Mouse (Mus musculus) small intestine, adult 2 months (tissue): ENCODE data around the gene Sec11a. TPM values are rescaled to one million over a fixed set of nuclear protein-coding genes. Genes with fewer than 3 reads are reported as not detected.
"Not testable (repeated sequence)": the region's sequence is repeated elsewhere in the genome, so short reads cannot be mapped to it uniquely, and the experiment has no call there.

Source experiments
- H3K27ac ChIP-seq: fragments of 200-500 bp; 2 replicates; pipeline ENCODE4 v1.5.1; 2012; ENCODE audit warnings: low read depth, low read length, control low read depth, inconsistent platforms; ENCODE audit not compliant: insufficient read depth
- H3K27me3 ChIP-seq: fragments of 200-500 bp; 2 replicates; pipeline ENCODE4 v1.6.1; 2012; ENCODE audit warnings: mild to moderate bottlenecking, moderate library complexity, low read length, inconsistent platforms; ENCODE audit not compliant: control insufficient read depth, insufficient read depth
- H3K36me3 ChIP-seq: fragments of 200-500 bp; 2 replicates; pipeline ENCODE4 v1.6.1; 2012; ENCODE audit warnings: mild to moderate bottlenecking, low read length, control low read depth, inconsistent platforms; ENCODE audit not compliant: control insufficient read depth, insufficient read depth
- H3K4me1 ChIP-seq: fragments of 200-500 bp; 2 replicates; pipeline ENCODE4 v1.6.1; 2012; ENCODE audit warnings: low read length, inconsistent platforms, mixed read lengths; ENCODE audit not compliant: control insufficient read depth, insufficient read depth, insufficient read length
- H3K4me3 ChIP-seq: fragments of 200-500 bp; 2 replicates; pipeline ENCODE4 v1.5.1; 2012; ENCODE audit warnings: low read depth, mild to moderate bottlenecking, control low read depth, inconsistent platforms, low read length, moderate library complexity
- CTCF ChIP-seq: fragments of 200-500 bp; IDR thresholded peaks from 2 replicates; pipeline ENCODE4 v1.5.1; 2012; ENCODE audit warnings: low read depth, mild to moderate bottlenecking, control low read depth, inconsistent platforms, low read length, moderate library complexity, mixed read lengths; ENCODE audit not compliant: insufficient replicate concordance, insufficient read length; ENCODE audit errors: extremely low read depth
- POLR2A ChIP-seq: fragments of 200-500 bp; IDR thresholded peaks from 2 replicates; pipeline ENCODE4 v1.6.1; 2012; ENCODE audit warnings: low read depth, mild to moderate bottlenecking, control low read depth, inconsistent platforms, low read length, moderate library complexity
- WGBS: fragments of 180-500 bp; shearing (Covaris S2); methylation state at CpG from one replicate; pipeline ENCODE4 v1.1.7; 2018; 5-methylcytosine and 5-hydroxymethylcytosine counted together
- polyA plus RNA-seq: library from polyadenylated mRNA; depleted of rRNA; stranded (reverse); fragments of >200 nt; gene quantifications from 2 replicates; pipeline ENCODE4 v1.2.3, GENCODE M21; 2012

Sec11a gene
- polyA plus RNA-seq, 1 experiment, result 32.0 TPM

DNA sequence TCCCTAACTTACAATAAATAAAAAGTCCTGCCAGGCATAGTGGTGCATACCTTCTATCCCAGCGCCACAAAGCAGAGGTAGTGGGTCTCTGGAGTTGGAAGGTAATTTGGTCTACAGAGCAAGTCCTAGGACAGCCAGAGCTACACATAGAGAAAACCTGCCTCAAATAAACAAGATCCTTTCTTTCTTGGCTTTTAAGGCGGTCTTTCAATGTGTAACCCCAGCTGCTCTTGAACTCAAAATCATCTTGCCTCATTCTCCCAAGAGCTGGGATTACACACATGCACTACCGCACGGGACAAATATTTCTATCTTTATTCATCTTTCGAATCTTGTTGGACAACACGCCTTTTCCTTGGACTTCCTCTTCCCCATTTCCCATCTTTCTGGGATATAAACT lies 44.5 kb upstream of the Sec11a start:
- WGBS, result 15% methylated on average over 6 of the region's 6 CpGs
- no peaks in the 10 kb centered on the region for H3K36me3 ChIP-seq
- peaks cover 29% of the 10 kb centered on the region; the same call in 1 of the 2 replicates for H3K4me1 ChIP-seq
- no peak overlapping the region for H3K4me3 ChIP-seq
- no peak for TF ChIP-seq CTCF
- TF ChIP-seq POLR2A, result no peak
- peak overlapping the region; percentile 96 for H3K27ac ChIP-seq
- H3K27me3 ChIP-seq, result no peaks in the 10 kb centered on the region

DNA sequence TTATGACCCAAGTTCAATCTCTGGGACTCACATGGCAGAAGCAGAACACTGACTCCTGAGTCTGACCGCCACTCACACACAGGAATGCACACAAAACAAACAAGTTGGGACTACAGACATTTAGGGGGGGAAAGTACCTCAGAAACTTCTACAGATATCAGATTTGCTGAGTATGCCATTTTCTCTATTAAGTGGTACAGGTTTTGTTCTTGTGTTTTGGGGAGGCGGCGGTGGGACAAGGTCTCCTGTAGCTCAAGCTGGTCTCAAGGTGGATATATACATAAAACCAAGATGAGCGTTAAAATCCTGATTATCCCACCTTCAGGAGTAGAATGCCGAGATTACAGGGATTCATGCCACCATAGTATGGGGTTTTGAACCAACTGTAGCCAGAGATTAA lies 44.0 kb upstream of the Sec11a start:
- H3K4me1 ChIP-seq, result peaks cover 32% of the 10 kb centered on the region; the same call in 1 of the 2 replicates
- H3K27ac ChIP-seq, result peak overlapping the region; percentile 75; the same call in 1 of the 2 replicates
- H3K36me3 ChIP-seq, result no peaks in the 10 kb centered on the region
- H3K27me3 ChIP-seq, result no peaks in the 10 kb centered on the region
- WGBS, result 72% methylated on average over 5 of the region's 5 CpGs
- no peak for TF ChIP-seq CTCF
- no peak for TF ChIP-seq POLR2A
- no peak overlapping the region for H3K4me3 ChIP-seq

- WGBS, result 29% methylated on average over 6 of the region's 6 CpGs
- Histone ChIP-seq H3K27me3 (no peaks in the 10 kb centered on the region), H3K4me1 (peaks cover 25% of the 10 kb centered on the region; the same call in 1 of the 2 replicates), H3K4me3 (no peak overlapping the region), H3K27ac (peak overlapping the region; percentile 75), H3K36me3 (no peaks in the 10 kb centered on the region)
- TF ChIP-seq CTCF, result no peak
- TF ChIP-seq POLR2A, result no peak
These were observed 42.7 kb upstream of the Sec11a start for GRCm38 (mm10) chr7:80990276-80990675.

DNA sequence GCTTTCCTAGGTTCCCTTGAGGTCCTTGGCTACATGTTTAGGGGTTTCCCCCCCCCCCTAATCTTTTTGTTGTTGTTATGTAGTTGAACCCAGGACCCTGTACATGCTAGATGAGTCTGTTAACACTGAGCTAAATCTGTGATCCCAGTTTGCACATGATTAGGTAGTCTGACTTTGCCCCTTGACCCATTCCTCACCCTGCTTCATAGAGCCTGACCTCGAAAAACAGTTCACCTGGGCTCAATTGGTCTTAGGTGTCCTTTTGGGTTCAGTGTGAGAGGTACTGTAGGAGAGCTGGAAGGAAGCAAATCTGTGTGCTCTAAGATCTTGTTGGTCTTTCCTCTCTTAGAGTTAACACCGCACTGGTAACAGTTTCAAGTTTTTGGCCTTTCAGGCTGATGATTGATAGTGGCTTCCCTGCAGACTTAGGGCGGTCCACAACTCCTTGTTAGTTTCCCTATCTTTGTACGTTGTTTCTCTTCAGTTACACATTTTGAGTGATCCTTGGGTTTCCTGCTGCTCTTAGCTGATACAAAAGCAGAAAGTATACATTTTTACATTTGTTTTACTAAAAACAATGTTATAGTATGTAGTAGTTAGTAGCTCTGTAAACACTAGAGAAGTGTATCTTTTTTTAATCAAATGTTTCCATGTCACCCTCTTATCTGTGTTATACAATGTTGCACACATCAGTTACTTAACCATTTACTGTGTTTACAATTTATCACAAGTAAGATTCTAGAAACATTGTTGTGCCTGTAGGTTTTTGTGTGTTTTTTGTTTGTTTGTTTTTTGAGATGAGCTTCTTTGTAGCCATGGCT lies 40.4 kb upstream of the Sec11a start:
- Histone ChIP-seq H3K4me3 (no peak overlapping the region), H3K27ac (peak overlapping the region; percentile 70; the same call in 1 of the 2 replicates), H3K36me3 (no peaks in the 10 kb centered on the region), H3K27me3 (no peaks in the 10 kb centered on the region), H3K4me1 (peaks cover 25% of the 10 kb centered on the region; the same call in 1 of the 2 replicates)
- TF ChIP-seq POLR2A (no peak), CTCF (no peak)
- WGBS, result 62% methylated on average over 4 of the region's 4 CpGs

DNA sequence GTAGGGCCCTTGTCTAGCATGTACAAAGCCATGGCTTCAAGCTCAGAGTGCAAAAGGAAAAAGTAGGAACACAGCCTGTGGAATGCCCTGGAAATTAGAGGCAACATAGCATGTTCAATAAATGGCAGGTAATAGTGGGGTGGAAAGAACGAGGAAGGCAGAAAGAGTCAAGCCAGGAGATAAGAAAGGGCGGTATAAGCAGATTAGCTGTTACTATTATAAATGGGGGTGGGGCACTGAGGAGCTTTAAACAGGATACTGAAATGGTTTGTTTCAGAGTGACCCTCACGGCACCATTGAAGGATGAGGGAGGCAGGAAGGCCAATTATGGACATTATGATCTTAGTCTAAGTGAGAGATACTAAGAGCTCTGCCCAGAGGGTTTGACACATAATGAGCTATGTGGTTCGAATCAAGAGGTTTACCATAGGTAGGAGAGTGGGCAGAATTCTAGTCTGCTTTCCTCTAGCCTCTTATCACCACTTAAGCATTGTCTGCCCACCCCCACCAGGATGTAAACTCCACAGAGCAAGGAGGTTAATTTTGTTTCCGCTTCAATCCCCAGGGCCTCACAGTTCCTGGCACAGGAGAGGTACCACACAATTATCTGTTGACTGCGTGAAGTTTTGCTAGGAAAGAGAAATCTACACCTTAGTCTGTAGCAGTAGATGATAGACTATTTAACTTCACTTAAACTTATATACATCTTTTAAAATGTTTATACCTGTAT lies 39.0 kb upstream of the Sec11a start:
- no peak for TF ChIP-seq CTCF
- TF ChIP-seq POLR2A, result no peak
- H3K27ac ChIP-seq, result peak overlapping the region; percentile 70
- WGBS, result 11% methylated on average over 6 of the region's 6 CpGs

DNA sequence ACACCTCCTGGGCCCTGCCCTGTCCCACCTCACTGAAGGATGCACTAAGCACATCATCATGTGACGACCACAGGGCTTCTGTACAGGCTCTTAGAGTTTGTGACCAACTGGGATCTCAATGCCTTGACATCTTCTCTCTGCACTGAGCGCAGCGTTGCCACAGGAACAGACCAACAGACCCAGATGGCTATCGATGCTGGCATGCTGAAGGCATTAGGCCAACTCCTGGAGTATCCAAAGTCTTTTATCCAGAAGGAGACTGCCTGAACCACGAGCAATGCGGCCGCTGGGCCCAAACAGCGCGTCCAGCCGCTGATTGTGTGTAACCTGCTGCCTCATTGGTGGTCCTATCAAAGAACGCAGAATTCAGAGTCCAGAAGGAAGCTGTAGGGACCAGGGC lies 33.0 kb upstream of the Sec11a start:
- Histone ChIP-seq H3K27me3 (no peaks in the 10 kb centered on the region), H3K36me3 (no peaks in the 10 kb centered on the region), H3K4me3 (no peak overlapping the region), H3K27ac (no peak overlapping the region), H3K4me1 (no peaks in the 10 kb centered on the region)
- 94% methylated on average over 11 of the region's 11 CpGs for WGBS
- TF ChIP-seq CTCF (no peak), POLR2A (no peak)

More for the DNA sequence above, 39.0 kb upstream of the Sec11a start:
- Histone ChIP-seq H3K4me3 (no peak overlapping the region), H3K4me1 (peaks cover 25% of the 10 kb centered on the region; the same call in 1 of the 2 replicates), H3K27me3 (no peaks in the 10 kb centered on the region), H3K36me3 (no peaks in the 10 kb centered on the region)

GRCm38 (mm10) chr7:80973638-80974015 lies 26.0 kb upstream of the Sec11a start:
- not testable (repeated sequence) for H3K4me1 ChIP-seq, H3K4me3 ChIP-seq, H3K27me3 ChIP-seq, H3K27ac ChIP-seq, H3K36me3 ChIP-seq
- WGBS, result 31% methylated on average over 3 of the region's 3 CpGs

GRCm38 (mm10) chr7:80972920-80973637 lies 25.5 kb upstream of the Sec11a start:
- H3K4me1 ChIP-seq, H3K36me3 ChIP-seq, H3K27ac ChIP-seq, H3K27me3 ChIP-seq, H3K4me3 ChIP-seq: not testable (repeated sequence)
- WGBS, result 38% methylated on average over 4 of the region's 4 CpGs
